Mouse (Mus musculus): ENCODE results near the gene Apoc1. TPM values are rescaled to one million over a fixed set of nuclear protein-coding genes. Genes with fewer than 3 reads are reported as not detected.
A peak's percentile ranks its signal among the peaks of the same experiment; 100 is the strongest.
"Not testable (repeated sequence)": the region's sequence is repeated elsewhere in the genome, so short reads cannot be mapped to it uniquely, and the experiment has no call there.

Apoc1 gene
- total RNA-seq, 2 experiments from 2014 or later, result 28.1 TPM; not detected in 1

GRCm38 (mm10) chr7:19688101-19688500, 4.4 kb downstream of the Apoc1 start:
- ATAC-seq (replicated peaks; ENCODE audit: low FRiP score, poor library complexity, severe bottlenecking), result no peak

- not testable (repeated sequence) for ATAC-seq (replicated peaks; ENCODE audit: low FRiP score, poor library complexity, severe bottlenecking)
These were observed 5.4 kb downstream of the Apoc1 start for GRCm38 (mm10) chr7:19686927-19687583.

GRCm38 (mm10) chr7:19686521-19686920, 5.9 kb downstream of the Apoc1 start:
- ATAC-seq (replicated peaks; ENCODE audit: low FRiP score, poor library complexity, severe bottlenecking), result no peak

GRCm38 (mm10) chr7:19685374-19685773, 7.1 kb downstream of the Apoc1 start:
- no peak for ATAC-seq (replicated peaks; ENCODE audit: low FRiP score, poor library complexity, severe bottlenecking)

- ATAC-seq (replicated peaks; ENCODE audit: low FRiP score, poor library complexity, severe bottlenecking), result no peak
These were observed 8.7 kb downstream of the Apoc1 start for GRCm38 (mm10) chr7:19683771-19684201.

- no peak for ATAC-seq (replicated peaks; ENCODE audit: low FRiP score, poor library complexity, severe bottlenecking)
These were observed 9.5 kb downstream of the Apoc1 start for GRCm38 (mm10) chr7:19682979-19683378.

- no peak for ATAC-seq (replicated peaks; ENCODE audit: low FRiP score, poor library complexity, severe bottlenecking)
These were observed 11.2 kb downstream of the Apoc1 start, which contains the start of the genes Gm44805 and Apoc4 for GRCm38 (mm10) chr7:19681202-19681694. Gene Gm44805 (minus strand): TSS chr7:19681423. Gene Apoc4 (minus strand): TSS chr7:19681479.

DNA sequence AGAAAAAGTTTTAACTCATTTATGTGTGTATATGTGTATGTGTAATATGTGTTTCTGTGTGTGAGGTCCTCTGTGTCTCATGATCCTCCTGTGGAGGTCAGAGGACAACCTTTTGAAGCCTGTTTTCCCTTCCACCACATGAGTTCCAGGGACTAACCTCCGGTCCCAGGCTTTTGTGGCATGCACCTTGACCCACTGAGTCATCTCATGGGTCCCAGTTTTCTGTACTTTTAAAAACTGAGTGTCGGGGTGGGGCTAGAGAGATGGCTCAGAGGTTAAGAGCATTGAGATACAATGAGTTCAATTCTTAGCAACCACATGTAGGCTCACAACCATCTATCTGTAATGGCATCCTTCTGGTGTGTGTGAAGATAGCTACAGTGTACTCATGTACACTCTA, 11.8 kb downstream of the Apoc1 start:
- no peak for ATAC-seq (replicated peaks; ENCODE audit: low FRiP score, poor library complexity, severe bottlenecking)

GRCm38 (mm10) chr7:19678901-19679300, 13.6 kb downstream of the Apoc1 start:
- no peak for ATAC-seq (replicated peaks; ENCODE audit: low FRiP score, poor library complexity, severe bottlenecking)

DNA sequence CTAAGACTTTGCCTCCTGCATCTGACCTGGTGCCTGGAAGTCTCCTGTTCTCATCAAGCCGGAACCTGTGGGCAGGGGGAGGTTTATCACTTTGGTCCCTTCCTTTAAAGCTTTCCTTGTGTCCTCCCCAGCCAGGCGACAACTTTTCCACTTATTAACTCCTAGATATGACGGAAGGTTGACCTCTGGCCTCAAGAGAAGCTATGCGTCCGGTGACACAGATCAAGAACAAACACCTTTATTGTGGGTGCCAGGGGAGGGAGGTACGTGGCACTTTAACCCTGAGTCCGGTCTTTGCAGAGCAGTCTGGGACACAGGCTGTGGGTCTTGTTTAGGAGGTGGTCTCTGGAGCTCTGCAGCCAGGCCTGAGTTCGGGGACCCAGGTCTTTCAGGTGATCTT, 14.6 kb downstream of the Apoc1 start, which contains the start of gene Apoc2:
Gene Apoc2, minus strand, starts transcription at position 70 of the 400 bp plus-strand sequence.
- no peak for ATAC-seq (replicated peaks; ENCODE audit: low FRiP score, poor library complexity, severe bottlenecking)

DNA sequence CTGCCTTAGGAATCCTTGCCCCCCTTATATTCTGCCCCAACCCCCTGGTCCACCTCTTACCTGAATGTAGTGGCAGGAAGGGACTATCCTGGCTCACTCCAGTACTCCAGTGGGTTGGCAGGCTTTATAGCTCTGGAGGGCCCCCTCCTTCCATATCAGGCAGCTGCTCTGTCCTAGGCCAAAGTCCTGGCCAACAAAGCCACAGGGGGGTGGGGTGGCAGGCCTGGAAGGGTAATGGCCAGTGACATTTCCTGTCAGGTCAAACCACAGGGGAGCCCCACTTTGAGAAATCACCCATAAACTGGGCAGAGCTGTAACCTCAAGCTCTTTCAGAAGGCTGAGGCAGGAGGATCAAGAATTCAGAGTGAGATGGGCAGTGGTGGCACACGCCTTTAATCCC, 15.8 kb downstream of the Apoc1 start:
- no peak for ATAC-seq (replicated peaks; ENCODE audit: low FRiP score, poor library complexity, severe bottlenecking)

GRCm38 (mm10) chr7:19675824-19676223, 16.6 kb downstream of the Apoc1 start:
- no peak for ATAC-seq (replicated peaks; ENCODE audit: low FRiP score, poor library complexity, severe bottlenecking)

DNA sequence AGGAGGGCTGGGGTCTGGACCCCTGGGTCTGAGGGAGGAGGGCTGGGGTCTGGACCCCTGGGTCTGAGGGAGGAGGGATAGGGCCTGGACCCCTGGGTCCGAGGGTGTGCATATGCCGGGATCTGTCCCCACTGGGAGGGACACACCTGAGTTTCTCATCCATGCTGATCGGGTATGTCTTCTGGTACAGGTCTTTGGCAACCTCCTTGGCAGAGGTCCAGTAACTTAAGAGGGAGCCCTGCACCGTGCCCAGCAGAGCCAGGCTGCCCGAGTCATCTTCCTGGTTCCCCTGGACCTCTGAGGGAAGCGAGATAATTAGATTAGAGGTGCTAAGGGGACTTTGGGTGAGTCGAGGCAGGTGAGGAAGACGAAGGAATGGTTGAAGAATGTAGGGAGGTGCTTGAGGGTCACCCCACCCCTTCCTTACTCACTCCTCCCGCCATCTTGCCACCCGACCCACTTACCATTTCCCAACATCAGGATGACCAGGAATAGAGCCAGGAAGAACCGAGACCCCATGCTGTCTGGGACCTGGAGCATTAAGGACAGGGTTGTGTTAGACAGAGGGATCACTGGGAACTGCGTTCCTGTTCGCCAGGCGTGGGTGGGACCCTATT, 19.3 kb downstream of the Apoc1 start:
- no peak for ATAC-seq (replicated peaks; ENCODE audit: low FRiP score, poor library complexity, severe bottlenecking)

- ATAC-seq (replicated peaks; ENCODE audit: low FRiP score, poor library complexity, severe bottlenecking), result no peak
These were observed 20.9 kb downstream of the Apoc1 start for GRCm38 (mm10) chr7:19671511-19671910.

- ATAC-seq (replicated peaks; ENCODE audit: low FRiP score, poor library complexity, severe bottlenecking), result peak; percentile 53
These were observed 23.3 kb downstream of the Apoc1 start for GRCm38 (mm10) chr7:19668947-19669721.

GRCm38 (mm10) chr7:19667434-19667833, 25.0 kb downstream of the Apoc1 start:
- no peak for ATAC-seq (replicated peaks; ENCODE audit: low FRiP score, poor library complexity, severe bottlenecking)

- ATAC-seq (replicated peaks; ENCODE audit: low FRiP score, poor library complexity, severe bottlenecking), result no peak
These were observed 25.7 kb downstream of the Apoc1 start for GRCm38 (mm10) chr7:19666750-19667149.

DNA sequence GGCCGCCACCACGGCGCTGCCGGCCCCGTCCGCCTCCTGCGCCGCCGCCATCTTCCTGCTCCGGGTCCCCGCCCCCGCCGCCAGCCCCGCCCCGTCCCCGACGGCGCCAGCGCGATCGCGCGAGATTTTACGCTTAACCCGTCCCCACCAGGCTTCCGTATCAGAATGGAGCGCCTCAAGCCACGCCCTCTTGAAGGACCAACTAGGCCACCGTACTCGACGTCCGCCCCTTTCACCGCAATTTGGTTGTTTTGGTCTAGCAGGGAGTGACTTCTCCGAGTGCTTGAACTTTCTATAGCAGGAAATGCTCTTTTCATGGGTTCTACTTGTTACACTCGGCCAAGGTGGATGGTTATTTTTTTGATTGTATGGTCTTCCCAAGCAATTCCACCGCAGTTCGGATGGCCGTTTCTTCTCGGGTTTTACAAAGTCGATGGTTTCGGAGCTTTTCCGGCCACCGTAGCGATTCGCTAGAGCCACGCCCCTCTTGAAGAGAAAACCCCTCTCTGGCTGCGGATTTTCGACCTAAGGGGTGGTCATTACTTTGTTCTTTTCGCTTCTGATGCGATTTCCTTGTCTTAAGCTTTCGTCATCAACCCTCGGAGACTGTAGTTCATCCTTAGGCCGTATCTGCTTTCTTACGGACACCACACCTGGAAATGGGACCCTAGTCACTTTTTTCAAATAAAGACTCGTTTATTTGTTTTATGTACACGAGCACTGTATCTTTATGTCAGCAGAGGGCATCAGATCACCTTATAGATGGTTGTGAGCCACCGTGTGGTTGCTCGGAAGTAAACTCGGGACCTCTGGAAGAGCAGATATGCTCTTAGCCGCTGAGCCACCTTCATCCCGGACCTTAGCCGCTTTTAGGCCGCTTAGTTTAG, 27.3 kb downstream of the Apoc1 start, which contains the start of gene Clptm1:
Gene Clptm1, minus strand, starts transcription at position 79 of the 887 bp plus-strand sequence.
- ATAC-seq (replicated peaks; ENCODE audit: low FRiP score, poor library complexity, severe bottlenecking), result peak; percentile 82

DNA sequence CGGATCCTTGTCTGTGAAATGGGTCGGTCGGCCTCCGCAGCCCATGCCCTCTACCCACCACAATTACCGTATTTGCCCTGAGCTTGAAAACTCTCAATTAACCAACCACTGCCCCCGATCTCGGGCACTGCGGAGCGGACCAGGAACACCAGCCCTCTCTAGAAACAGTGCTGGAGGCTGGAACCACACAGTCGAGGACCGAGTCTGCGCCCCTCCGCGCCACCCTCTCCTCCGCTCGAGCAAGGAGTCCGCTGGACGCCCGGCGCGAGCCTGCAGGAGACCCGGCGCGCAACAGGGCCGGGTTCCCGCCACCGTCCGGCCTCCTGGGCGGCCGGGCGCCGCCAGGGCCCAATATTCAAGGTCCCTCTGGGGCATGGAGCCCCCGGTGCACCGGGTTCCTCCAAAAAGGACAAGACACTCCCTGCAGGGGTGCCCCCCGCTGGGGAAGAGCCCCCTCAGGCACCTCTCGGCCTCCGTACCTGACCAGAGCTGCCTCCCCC, 28.0 kb downstream of the Apoc1 start:
- ATAC-seq (replicated peaks; ENCODE audit: low FRiP score, poor library complexity, severe bottlenecking), result peak; percentile 17

All from erythroid progenitor cell, adult 5-6 weeks (primary cell).